Mouse (Mus musculus) R1 (cell line): ENCODE measurements at regions not wholly inside any gene's neighbourhood (a gene's known extent, or its start where the extent isn't known, plus 50 kb on each side); places are given as distances from the start of the nearest gene placed in this dataset.

Experiments
- DNase-seq: peaks from one replicate; pipeline ENCODE4 v3.0.0-alpha.2; 2018; ENCODE audit warnings: low read depth, low spot score

DNA sequence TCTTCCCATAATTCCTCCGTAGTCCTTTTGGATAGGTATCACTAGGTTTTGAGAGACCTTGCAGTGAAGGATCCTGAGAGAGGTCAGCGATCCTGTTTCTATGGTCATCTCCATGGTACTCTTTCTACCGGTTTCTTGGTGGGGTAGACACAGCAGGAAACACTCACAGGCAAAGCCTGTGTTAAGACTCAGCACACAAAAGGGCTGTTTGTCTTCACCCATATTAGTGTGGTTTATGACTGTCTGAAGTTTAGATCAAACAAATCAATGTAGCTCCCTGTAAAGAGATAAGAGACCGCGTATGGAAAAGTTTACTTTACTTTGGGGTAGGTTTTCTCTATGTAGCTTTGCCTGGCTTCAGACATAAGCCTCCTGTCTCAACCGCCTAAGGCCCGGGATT is 282.5 kb upstream of the Rbms1 start:
- DNase-seq = no peak

DNA sequence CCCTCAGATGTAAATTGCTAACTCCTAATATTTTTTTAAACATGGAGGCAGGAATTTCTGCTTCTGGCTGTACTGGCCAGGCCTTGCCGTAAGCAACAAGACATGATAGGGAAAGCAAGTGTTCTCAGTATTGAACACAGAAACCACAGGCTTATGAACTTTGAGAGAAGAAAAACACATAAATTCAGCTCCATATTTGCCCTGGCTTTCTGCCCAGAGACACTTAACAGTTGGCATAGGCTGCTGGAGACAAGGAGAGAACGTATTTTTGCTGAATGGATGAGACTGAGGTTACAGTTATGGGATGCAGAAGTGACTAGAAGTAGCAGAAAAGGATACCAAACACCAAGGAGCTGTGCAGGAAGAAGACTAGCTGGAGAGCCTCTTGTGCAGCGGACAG is 258.7 kb upstream of the Rbms1 start:
- no peak for DNase-seq

DNA sequence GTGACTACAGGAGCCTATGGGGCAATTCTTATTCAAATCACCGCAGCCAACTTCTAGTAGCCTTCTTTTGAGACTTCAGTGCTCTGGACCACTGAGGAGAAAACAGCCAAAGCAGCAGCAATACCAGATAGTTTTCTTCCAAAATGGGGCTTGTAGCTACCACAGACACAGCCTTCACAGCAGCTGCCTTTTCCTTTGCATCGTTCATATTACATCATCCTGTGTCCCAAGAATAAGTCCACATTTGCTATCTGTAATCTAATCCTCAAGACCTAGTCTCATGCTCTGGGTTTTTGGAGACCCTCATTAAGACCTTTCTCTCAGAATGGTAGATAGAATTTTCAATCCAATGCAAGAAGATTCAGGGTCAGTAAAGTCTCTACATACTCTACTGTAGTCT is 258.2 kb upstream of the Rbms1 start:
- DNase-seq = no peak

DNA sequence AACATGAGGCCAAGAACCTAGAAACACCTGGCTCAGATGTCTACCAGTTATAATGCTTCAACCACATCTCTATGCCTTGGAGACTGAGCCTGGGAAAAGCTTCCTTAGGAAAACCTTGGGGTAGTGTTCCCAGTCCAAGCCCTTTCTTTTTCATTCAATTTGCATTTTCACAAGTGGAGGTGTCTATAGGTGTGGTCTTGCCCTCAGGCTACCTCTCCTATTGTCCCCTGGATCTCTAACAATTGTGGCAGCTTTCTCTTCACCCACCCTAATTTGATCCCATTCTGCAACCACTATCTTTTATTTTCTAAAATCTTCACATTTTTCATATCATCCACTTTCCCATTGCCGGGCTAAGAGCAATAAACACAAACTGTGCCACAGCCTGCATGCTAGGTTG is 251.0 kb upstream of the Rbms1 start:
- DNase-seq = peak; percentile 29

DNA sequence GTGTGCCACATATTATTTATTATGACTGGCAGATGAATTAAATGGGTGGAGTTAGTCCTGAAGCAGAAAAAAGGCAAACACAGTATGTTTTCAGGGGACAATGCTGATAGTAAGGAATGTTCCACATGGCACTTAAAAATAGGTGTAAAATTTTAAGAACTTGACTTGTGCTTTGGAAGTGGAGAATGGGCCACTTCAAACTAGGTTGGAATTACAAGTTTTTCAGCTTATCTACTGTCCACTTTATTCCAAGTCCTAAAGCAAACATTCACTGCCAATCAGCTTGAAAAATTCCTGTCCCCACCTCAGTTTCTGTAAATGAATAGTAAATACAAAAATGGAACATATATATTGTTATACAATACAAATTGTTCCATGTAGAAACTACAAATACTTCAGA is 238.4 kb upstream of the Rbms1 start:
- DNase-seq = no peak

DNA sequence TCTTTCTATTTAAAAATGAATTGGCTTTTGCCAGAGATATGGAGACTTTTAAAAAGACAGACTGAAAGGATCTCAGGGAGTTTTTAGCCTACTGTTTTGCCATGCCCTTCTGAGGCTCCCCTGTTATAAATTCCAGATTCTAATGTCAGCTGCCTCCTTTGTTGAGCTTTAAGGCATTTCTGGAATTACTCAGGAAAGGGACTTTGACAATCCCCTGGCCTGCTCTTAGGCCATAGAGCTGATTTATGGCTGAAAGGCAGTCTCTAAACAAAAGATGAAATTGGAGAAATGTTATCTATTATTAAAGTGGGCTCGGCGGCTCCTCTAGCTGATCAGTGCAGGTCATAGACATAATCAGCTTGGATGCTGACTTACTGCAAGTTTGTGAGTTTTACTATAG is 231.0 kb upstream of the Rbms1 start:
- DNase-seq = no peak

DNA sequence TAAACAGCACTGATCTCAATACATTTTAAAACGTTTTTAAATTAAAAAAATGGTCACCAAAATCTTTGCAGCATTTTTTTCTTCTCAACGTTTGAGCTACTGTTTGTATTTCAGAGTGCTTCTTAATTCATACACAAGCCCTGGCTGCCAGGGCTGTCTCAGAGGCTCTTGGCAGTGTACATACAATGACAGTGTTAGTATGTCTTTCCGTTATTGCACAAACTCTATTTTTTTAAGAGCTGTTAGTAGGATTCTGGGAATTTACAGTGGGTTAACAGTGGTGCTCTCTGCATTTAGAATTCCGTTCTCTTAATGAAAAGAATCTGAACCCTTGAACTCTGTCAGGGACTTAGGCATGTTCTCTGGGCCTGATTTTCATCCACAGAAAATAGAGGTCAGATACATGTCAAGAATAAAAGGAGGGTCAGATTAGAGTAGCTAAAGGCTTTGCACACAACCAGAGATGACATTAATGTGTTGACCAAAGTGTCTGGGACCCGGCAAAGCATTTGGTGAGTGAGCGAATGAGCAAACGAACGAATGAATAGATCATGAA is 219.5 kb upstream of the Rbms1 start:
- DNase-seq = no peak

DNA sequence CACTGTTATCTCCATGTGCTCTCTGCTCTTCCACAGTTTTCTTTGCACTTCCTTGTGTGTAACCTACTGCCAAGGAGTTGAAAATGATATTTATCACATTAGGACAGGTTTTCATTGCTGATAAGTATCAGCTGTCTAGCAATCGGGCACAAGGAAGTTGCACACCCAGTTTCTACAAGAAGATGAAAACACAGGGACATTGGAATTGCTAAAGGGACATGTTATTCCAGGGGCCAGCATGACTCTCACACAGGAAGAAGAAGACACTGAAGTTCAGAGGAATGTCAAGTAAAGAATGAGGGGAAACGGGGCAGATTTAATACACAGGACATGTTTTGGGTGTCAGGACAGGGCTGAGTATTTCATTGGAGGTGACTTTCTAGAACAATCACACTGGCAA is 214.8 kb upstream of the Rbms1 start:
- DNase-seq = no peak

DNA sequence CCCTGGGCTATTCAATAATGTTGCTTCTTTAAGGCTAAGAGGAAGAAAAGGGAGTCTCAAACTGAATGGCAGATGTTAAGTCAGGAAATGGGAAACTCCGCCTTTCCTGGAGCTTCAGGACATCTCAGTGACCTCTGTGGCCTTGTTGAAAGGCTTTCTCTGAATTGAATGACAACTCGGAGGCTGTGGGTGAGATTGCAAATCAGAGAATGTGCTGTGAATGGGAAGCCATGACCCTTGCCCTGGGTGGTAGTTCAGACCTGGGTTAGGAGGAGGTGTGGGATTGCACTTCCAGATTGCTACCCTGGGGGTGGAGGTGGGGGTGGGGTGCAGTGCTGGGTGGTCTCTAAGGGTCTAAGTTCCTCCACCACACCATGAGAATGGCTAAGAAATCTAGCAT is 213.8 kb upstream of the Rbms1 start:
- DNase-seq = peak; percentile 74

DNA sequence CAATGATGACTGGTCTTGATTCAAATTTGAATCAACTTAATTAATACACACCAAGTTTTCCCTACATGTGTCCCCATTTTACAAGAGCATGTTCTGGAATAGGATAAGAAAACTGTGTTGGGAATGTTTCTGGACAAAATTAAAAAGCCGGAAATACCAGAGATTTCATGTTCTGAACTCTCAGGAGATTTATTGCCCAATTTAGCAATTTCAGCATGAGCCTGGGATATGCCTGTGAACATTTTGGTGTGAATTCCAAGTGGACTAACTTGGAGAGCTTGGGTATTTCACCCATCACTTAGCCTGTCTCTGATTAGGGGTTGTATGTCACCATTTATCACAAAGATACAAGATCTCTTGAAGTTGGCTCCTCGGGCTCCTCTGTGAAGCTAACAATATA is 210.6 kb upstream of the Rbms1 start:
- DNase-seq = no peak

DNA sequence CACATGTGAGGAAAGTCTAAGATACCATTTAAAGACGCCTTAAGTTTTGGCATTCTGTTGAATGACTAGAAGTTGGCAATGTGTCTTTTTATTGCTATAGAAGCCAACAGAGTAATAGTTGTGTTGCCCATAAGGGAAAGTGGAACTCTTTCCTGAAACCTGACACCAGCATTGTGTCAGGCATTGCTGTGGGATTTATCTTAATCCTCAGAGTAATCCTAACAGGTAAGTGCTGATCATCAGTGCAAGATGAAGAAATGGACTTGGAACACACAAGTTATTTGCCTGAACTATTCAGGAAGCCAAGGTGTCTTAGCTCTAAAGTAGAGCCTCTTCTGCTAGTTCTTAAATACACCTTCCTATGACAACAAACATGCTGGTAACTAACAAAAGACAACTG is 198.3 kb upstream of the Rbms1 start:
- DNase-seq = no peak

DNA sequence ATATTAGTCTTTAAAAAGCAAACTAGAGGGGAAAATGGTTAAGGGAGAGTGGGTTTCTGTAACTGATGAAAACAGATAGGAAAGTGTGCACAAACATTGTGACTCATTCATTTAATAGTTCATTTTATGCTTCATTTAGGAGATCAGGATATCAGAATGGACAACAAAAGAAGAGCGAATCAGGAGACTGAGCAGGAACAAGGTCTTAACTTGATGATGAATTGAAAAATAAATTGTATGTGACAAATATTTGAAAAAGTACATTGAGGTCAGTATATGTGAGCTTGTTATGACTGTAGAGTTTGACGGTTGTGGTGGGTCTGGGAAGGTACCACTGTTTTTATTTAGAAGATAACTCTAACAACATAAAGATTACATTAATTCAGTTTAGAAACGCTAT is 196.8 kb upstream of the Rbms1 start:
- DNase-seq = no peak

DNA sequence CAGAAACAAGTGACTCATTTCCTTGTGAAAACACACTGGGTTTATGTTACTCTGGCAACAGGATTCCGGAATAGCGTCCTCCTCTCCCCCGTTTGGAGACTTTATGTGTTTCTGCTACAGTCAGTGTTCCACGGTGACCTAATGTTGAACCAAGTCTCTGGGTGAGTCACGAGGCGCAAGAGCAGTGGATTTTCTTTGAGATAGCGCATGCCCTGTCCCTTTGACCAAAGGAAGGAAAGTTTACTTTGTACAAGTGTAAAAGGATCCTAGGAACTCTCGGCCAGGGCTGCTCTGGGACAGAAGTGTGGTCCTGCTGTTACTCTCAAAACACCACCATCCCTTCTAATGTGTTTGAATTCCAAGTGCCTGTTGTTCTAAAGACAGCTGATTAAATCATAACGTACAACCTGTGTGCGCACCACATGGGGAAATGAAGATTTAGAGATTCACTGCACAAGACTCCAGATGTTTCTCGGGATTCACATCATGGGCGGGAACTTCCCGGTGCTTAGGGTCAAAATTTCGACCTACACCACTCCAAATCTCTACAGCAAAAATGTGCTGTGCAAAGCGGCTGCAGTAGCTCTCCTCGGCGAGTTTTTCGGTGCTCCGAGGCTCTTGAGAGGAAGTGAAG is 176.1 kb upstream of the Rbms1 start:
- peak; percentile 27 for DNase-seq

DNA sequence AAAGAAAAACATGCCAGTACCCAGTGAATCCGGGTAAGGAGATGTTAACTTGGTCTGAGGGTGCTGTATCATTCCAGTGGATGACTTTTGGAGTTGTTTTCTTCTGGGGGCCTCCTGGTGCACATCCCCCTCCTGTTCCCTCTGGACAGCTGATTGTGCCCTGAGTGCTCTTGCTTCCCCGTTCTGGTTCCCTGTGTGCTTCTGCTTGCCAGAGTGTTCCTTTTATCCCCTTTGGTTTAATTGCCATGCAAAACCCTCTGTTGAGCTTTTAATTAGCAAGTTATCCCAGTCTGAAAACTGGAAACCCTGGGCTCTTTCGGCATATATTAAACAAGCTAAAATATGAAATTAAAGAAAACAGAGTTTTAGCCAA is 175.6 kb upstream of the Rbms1 start:
- DNase-seq = no peak

DNA sequence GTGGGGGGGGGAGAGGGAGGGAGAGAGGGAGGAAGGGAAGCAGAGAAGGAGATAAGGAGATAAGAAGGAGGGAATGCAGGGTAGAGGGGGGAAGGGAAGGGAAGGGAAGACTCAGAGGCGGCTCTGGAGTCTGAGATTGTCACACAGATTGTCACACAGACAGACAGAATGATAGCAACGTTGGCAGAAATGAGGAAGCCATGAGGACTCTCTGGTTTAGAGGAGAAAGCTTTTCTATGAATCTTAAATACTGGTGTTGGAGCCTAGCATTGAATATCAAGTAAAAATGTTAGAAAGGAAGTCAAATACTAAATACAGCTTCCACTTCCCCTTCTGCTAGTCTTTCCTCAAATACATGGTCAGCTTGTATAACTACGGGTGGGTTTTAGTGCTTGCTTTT is 174.4 kb upstream of the Rbms1 start:
- DNase-seq = no peak

DNA sequence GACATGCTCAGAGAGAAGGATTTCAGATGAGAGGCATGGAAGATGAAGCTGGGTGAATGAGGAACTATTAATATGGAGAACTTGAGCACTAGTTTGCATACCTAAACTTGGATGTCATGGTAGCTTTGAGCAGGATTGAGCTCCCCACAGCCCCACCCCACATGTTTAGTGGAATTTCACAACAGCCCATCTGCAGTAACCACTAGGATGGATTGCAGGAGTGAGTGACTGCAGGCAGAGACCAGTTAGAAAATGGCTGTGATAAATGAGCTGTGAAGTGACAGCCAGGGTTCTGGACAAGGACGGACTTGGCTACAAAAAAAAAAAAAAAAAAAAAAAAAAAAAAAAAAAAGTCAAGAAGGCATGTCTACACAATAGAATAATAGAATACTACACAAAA is 173.9 kb upstream of the Rbms1 start:
- peak; percentile 9 for DNase-seq

DNA sequence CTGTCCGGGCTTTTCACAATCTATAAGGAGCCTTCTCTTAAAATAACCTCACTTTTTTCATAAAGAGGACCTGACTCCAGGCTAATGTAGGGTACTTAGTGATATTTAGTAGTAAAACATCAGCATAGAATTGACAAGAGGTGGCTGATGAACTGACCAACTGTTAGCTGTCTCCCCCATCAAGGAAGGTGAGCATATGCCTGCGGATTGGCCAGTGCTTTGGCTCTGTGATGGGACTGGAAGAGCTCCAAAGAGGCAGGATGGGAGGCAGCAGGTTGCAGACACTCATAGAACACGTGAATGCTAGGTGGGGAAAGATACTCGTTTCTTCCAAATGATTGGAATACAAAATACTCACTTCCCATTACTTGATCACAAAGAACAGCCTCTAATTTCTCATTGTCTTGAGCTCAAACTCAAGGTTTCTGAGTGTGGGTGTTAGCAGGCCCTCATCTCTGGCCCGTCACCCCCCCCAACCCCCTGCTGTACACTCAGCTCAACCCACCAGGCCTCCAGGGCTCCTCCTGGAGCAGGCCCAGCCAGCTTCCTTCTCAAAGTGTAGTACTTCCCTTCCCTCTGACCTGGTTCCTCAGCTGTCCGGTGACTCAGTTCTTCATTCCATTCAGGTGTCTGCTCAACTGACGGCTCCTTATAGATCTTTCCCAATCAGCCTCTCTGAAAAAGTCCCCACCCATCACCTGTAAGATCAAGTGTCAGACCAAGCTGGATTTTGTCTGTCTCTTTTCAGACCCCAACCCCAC is 160.2 kb upstream of the Rbms1 start:
- DNase-seq = no peak

DNA sequence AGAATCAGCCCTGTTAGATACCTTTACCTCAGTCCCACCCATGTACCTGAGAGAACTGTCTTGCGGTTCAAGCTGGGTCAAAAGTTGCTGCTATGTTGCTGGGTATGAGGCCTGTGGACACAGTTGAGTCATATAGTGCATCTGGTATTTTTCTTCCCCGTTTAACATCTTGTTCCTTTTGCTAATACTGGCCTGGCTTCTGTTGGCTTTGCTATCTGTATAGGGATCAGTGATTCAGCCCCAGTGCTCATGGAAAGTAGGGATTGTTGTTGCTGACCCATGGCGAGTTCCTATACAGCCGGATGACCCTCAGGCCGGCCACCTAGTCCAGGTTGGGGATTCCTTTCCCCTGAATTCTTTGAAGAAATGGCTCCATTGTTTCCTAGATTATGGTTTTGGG is 158.3 kb upstream of the Rbms1 start:
- DNase-seq = no peak

DNA sequence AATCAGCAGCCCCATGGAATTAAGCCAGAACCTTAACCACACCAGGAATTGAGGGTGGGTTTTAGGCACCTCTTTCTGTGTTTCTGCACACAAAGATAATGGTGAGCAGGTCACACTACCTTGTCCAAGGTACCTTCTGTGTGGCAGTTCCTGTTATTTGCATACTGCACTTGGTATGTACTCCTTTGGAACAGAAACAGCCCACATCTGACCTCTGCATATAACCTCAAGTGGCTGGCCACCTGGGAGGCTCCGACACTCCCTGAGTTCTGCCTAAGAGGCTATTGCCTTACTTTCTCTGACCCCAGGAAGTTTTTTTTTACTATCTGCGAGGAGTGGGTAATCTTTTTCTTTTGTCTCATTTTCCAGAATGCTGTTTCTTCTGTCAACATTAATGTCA is 151.6 kb upstream of the Rbms1 start:
- peak; percentile 26 for DNase-seq

DNA sequence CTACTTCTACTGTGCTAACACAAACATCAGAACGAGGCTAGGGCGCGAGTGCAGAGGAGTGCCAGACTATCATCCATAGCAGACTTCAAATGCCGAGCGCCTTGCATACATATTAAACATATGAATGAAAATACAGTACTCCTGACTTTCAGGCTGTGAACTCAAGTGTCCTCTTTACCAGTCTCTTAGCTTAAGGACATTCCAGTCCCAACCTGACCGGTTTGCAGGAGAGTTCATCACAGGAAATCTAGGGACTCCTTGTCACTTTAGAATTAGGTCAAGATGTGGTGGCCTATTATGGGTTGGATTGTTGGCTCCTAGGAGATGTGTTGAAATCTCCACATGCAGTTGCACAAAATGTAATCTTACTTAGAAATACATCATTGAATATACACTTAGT is 150.9 kb upstream of the Rbms1 start:
- DNase-seq = no peak

DNA sequence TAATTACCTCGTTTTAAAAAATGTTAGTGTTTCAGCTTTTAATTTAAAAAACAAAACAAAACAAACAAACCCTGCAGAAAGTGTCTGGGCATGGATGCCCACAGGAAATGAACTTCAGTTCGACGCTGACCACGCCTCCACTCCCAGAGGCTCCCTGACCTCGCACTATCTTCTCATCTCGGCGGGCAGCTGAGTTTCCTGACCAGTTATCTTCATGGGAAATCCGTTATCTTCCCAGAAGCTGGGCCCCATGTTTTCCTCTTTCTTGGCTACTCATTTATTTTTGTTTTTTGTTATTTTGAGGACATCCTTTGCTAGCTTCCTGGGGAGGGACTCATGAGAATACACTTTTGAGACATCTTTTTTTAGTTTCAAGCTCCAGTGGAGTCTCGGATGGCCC is 147.6 kb upstream of the Rbms1 start:
- DNase-seq = no peak

DNA sequence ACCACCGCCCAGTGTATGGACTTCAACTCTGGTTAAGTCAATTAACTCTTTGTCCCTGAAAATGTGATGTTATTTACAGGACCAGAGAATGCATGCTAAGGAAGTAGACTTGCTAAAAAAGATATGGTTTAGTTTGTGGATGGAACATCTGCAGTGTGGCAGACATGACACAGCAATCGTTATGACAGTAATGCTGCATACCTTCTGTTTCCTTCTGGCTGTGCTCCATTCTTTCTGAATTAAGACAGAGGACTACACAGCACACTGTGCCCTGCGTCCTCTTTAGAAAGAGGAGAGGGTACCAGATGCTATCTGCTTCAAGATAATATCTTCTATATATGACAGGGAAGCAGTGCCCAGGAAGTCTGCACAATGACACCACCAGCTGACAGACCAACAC is 146.6 kb upstream of the Rbms1 start:
- DNase-seq = no peak

DNA sequence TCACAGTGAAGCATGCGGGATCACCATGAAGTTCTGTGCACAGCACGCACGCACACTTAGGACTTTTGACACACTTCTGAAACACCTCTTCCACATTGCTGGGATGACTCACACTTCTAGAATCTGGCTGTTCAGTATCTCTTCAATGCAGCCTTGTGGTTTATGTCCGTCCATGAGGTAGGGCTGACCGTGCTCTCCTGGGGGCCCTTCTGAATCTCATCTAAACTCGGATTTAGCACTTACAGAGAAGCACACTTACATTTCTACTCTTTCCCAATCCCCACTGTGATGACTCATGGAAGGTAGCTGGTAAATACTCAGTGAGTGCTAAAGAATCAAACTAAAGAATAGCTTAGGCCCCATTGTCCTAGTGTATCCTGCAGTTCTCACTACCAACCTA is 142.2 kb upstream of the Rbms1 start:
- DNase-seq = no peak

DNA sequence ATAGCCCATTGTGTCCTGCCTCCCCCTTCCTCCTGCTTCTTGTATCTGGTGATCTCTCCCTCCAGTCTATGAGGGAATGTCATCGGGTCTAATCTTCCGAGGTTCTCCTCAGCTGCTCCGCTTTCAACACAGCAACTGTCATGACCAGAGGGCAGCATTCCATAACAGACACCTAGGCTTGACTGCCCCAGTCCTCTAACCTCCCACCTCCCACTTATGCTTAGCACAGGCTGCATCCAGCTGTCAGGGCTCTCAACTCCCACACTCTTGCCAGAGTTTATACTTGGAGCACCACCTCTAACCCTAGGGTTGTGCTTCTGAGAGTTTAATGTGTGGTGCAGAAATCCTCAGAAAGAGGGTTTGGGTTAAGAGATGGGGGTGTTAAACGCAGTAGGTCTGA is 137.9 kb upstream of the Rbms1 start:
- DNase-seq = no peak
